Mouse (Mus musculus) olfactory bulb, adult 2 months (tissue): ENCODE results near the gene Suclg1.

Experiments used
- CTCF ChIP-seq: fragments of 200-500 bp; IDR thresholded peaks from 2 replicates; pipeline ENCODE4 v1.5.1; 2012; ENCODE audit warnings: low read depth, mild to moderate bottlenecking, low read length, moderate library complexity; ENCODE audit not compliant: insufficient read depth
- POLR2A ChIP-seq: fragments of 200-500 bp; IDR thresholded peaks from 2 replicates; pipeline ENCODE4 v1.6.1; 2012; ENCODE audit warnings: mild to moderate bottlenecking, low read depth, low read length, moderate library complexity; ENCODE audit not compliant: insufficient read depth

- TF ChIP-seq CTCF, result no peak
- TF ChIP-seq POLR2A, result no peak
These were observed 6.4 kb downstream of the Suclg1 start for GRCm38 (mm10) chr6:73254307-73255228.
